8 mouse cellular contexts compared by ENCODE assay signal in genomic region chr5:130811266-130811665, GRCm38 (mm10).
DNase-seq lines count a peak whose midpoint lies in the region; ATAC-seq and TF ChIP-seq lines count a peak whose summit lies in the region.

No protein-coding gene starts in this region.

- H3K27me3 ChIP-seq in kidney, adult 2 months (replicated peaks; ENCODE audit: control insufficient read depth, insufficient read depth, low read length), result no peaks in the 10 kb centered on the region
- H3K27me3 ChIP-seq in embryonic facial prominence, embryonic 11.5 days (ENCODE audit: control insufficient read depth, insufficient read depth, low read length), result no peaks in the 10 kb centered on the region

- no peak overlapping the region for H3K27ac ChIP-seq in kidney, adult 2 months (ENCODE audit: insufficient read depth, low read depth, low read length)
- H3K27ac ChIP-seq in ES-E14 (ENCODE audit: insufficient read depth, low read depth, low read length, poor library complexity, severe bottlenecking), result no peak overlapping the region
- H3K27ac ChIP-seq in embryonic facial prominence, embryonic 11.5 days (replicated peaks; ENCODE audit: low read depth, low read length), result no peak overlapping the region

- no peak overlapping the region for H3K4me2 ChIP-seq in embryonic facial prominence, embryonic 11.5 days (ENCODE audit: low read depth, low read length)

- no peaks in the 10 kb centered on the region for H3K4me1 ChIP-seq in kidney, adult 2 months (ENCODE audit: control insufficient read depth, insufficient read depth, low read length)
- no peaks in the 10 kb centered on the region for H3K4me1 ChIP-seq in ES-E14 (ENCODE audit: control insufficient read depth in 2 of 2, insufficient read depth in 2 of 2, low read length in 2 of 2, poor library complexity in 1 of 2)
- no peaks in the 10 kb centered on the region for H3K4me1 ChIP-seq in embryonic facial prominence, embryonic 11.5 days (ENCODE audit: control insufficient read depth, insufficient read depth, low read length)

- 29% methylated on average over 3 of the region's 3 CpGs for WGBS in kidney, adult 2 months
- 43% methylated on average over 3 of the region's 3 CpGs for WGBS in embryonic facial prominence, embryonic 11.5 days

- H3K9ac ChIP-seq in ES-E14 (ENCODE audit: insufficient read depth, low read depth, low read length, poor library complexity, severe bottlenecking), result no peak overlapping the region
- H3K9ac ChIP-seq in embryonic facial prominence, embryonic 11.5 days (replicated peaks; ENCODE audit: low read length), result no peak overlapping the region

- no peak for ATAC-seq in embryonic facial prominence, embryonic 11.5 days (replicated peaks; ENCODE audit: insufficient number of reproducible peaks, low FRiP score, low TSS enrichment, low read depth)

- in situ Hi-C loops in ES-E14 (cut with MboI; ENCODE audit: low sequenced_read_pairs in 2 of 2, unreplicated experiment in 2 of 2), result no loop called here

- H3K4me3 ChIP-seq in kidney, adult 2 months (ENCODE audit: insufficient read depth, low read depth, low read length), result no peak overlapping the region
- no peak overlapping the region for H3K4me3 ChIP-seq in ES-E14 (ENCODE audit: insufficient read depth in 1 of 2, low read depth in 1 of 2, low read length in 2 of 2, poor library complexity in 1 of 2, severe bottlenecking in 1 of 2)
- H3K4me3 ChIP-seq in embryonic facial prominence, embryonic 11.5 days (ENCODE audit: low read depth, low read length), result no peak overlapping the region

- no peak for TF ChIP-seq POLR2A in kidney, adult 2 months (IDR thresholded peaks at IDR 0.05; ENCODE audit: low read depth, low read length)

- DNase-seq in kidney, adult 2 months, result peak; percentile 11
- no peak for DNase-seq in kidney, adult 11 months
- DNase-seq in ES-E14 (ENCODE audit: low read depth, low spot score), result peak; percentile 28
- DNase-seq in adrenal gland, postnatal 36 days, result peak; percentile 63 to 71
- peak; percentile 72 for DNase-seq in embryonic facial prominence, embryonic 11.5 days (ENCODE audit: low spot score)
- peak; percentile 37 for DNase-seq in lung, postnatal 10 days
- DNase-seq in B cell, adult 2 months, result no peak
- DNase-seq in thymus, postnatal 0 days (ENCODE audit: low spot score), result no peak

- H3K9me3 ChIP-seq in ES-E14 (ENCODE audit: control insufficient read depth, insufficient read depth, low read depth, low read length), result no peaks in the 10 kb centered on the region
- no peaks in the 10 kb centered on the region for H3K9me3 ChIP-seq in embryonic facial prominence, embryonic 11.5 days (replicated peaks; ENCODE audit: control insufficient read depth, low read length)

- TF ChIP-seq CTCF in kidney, adult 2 months (conservative IDR thresholded peaks at IDR 0.05; ENCODE audit: insufficient read depth, insufficient read length, low read depth, low read length), result peak; percentile 48

- H3K36me3 ChIP-seq in kidney, adult 2 months (ENCODE audit: control insufficient read depth, insufficient read depth, low read length), result no peaks in the 10 kb centered on the region
- H3K36me3 ChIP-seq in ES-E14 (ENCODE audit: control insufficient read depth, insufficient read depth, low read length, poor library complexity, severe bottlenecking), result no peaks in the 10 kb centered on the region
- H3K36me3 ChIP-seq in embryonic facial prominence, embryonic 11.5 days (replicated peaks; ENCODE audit: control insufficient read depth, insufficient read depth, low read depth, low read length), result no peaks in the 10 kb centered on the region

TF ChIP-seq in ES-E14, 5 proteins besides CTCF, POLR2A, EP300 and RAD21:
- TF ChIP-seq HCFC1 (IDR thresholded peaks at IDR 0.05; ENCODE audit: borderline replicate concordance, insufficient read depth, low read length) (no peak), MAFK (IDR thresholded peaks at IDR 0.05; ENCODE audit: insufficient read depth, low read depth, low read length) (no peak), CHD2 (IDR thresholded peaks at IDR 0.05; ENCODE audit: low read depth, low read length) (no peak), ZC3H11A (IDR thresholded peaks at IDR 0.05; ENCODE audit: borderline replicate concordance, low read depth, low read length) (no peak), ZNF384 (IDR thresholded peaks at IDR 0.05; ENCODE audit: low read depth, low read length) (no peak)

Comparison
In these comparisons a context has a peak if more than half of its experiments do, and no peak if none do; other contexts are left out.
1. DNase-seq: peak in kidney, adult 2 months (single experiment), ES-E14 (single experiment), adrenal gland, postnatal 36 days (2 of 2), embryonic facial prominence, embryonic 11.5 days (single experiment) and lung, postnatal 10 days (single experiment); none in kidney, adult 11 months (single experiment), B cell, adult 2 months (0 of 2) and thymus, postnatal 0 days (single experiment).